Mouse (Mus musculus) stomach, embryonic 14.5 days (tissue): ENCODE results near the gene Rgs9bp. TPM values are rescaled to one million over a fixed set of nuclear protein-coding genes. Genes with fewer than 3 reads are reported as not detected.

Source experiments
- ATAC-seq: fragments of 200-750 bp; cut with Nextera tagmentation; 2 replicates; pipeline ENCODE4 v1.8.0; 2017; ENCODE audit warnings: low read depth, moderate TSS enrichment; ENCODE audit not compliant: insufficient number of reproducible peaks, insufficient read depth, low FRiP score
- H3K27ac ChIP-seq: fragments of 300-500 bp; sonication (generic); 2 replicates; pipeline ENCODE4 v1.5.1; 2014; ENCODE audit warnings: mild to moderate bottlenecking, low read length, moderate library complexity, mixed read lengths
- H3K27me3 ChIP-seq: fragments of 300-500 bp; sonication (generic); 2 replicates; pipeline ENCODE4 v1.6.1; 2014; ENCODE audit warnings: low read length, control low read depth, mixed read lengths; ENCODE audit not compliant: control insufficient read depth, insufficient read depth
- H3K36me3 ChIP-seq: fragments of 300-500 bp; sonication (generic); 2 replicates; pipeline ENCODE4 v1.6.1; 2014; ENCODE audit warnings: mild to moderate bottlenecking, control low read depth, low read length, moderate library complexity, mixed read lengths; ENCODE audit not compliant: control insufficient read depth, insufficient read depth
- H3K4me1 ChIP-seq: fragments of 300-500 bp; sonication (generic); 2 replicates; pipeline ENCODE4 v1.6.1; 2014; ENCODE audit warnings: low read length, control low read depth, mixed read lengths; ENCODE audit not compliant: control insufficient read depth, insufficient read depth
- H3K4me2 ChIP-seq: fragments of 300-500 bp; sonication (generic); replicated peaks from 2 replicates; pipeline ENCODE4 v1.6.1; 2014; ENCODE audit warnings: low read depth, low read length, control low read depth
- H3K4me3 ChIP-seq: fragments of 300-500 bp; sonication (generic); 2 replicates; pipeline ENCODE4 v1.5.1; 2014; ENCODE audit warnings: low read depth, low read length, control low read depth
- H3K9ac ChIP-seq: fragments of 300-500 bp; sonication (generic); replicated peaks from 2 replicates; pipeline ENCODE4 v1.6.1; 2014; ENCODE audit warnings: low read depth, mild to moderate bottlenecking, control low read depth, low read length, moderate library complexity, mixed read lengths
- H3K9me3 ChIP-seq: fragments of 300-500 bp; sonication (generic); 2 replicates; pipeline ENCODE4 v1.6.1; 2016; ENCODE audit warnings: low read depth, low read length, control low read depth; ENCODE audit not compliant: control insufficient read depth
- WGBS: fragments of 180-500 bp; shearing (Covaris S2); extraction: QIAGEN DNeasy Blood & Tissue Kit; methylation state at CpG from one replicate; pipeline ENCODE4 v1.1.7; 2014; 5-methylcytosine and 5-hydroxymethylcytosine counted together
- polyA plus RNA-seq: library from polyadenylated mRNA; unstranded; fragments of >200 nt; fragmentation: Nextera tagmentation; extraction: Ambion mirVana; gene quantifications from 2 replicates; pipeline ENCODE4 v1.2.1, GENCODE M21; 2014

The Rgs9bp gene
- 0.11 and 0.25 TPM in 2 replicates for polyA plus RNA-seq

DNA sequence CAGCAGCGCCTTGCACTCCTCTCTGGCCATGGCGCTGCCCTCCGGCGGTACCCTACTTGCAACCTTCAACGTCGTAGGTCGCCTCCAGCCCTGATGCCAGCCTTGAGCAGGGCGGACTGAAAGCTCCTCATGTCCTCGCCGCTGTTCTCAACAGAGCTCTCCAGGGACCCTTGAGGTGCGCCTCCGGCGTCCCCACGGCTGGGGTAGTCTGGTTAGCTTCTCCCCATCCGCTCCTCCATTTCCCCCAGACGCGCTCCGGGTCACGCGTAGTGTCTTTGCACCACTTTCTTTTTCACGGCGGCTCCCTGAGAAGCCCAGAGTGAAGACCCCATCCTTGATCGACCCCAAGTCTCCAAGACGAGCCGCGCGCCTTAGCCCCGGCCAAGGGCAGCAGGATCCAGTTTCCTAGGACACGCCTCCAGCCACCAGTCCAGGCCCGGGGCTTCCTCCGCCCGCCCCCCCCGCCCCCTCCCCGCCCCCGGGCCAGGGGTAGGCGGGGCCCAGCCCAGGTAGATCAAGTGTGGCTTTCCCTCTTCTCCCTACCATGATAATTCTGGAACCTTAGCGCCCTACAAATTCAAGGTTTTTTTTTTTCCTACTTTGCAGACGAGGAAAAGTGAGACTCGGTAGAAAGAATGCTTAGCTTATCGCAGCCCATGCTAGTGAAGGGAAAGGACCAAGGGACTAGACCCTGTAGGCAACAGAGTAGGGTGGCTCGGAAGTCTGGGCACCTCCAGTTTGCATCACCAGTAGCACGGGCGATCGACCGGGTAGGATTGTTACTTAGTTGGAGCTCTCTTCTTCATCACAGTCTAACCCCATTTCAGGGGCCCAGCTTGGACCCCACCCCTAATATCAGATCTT is at the start of gene Rgs9bp:
TSS of gene Rgs9bp (minus strand) at position 392 of the 864 bp plus-strand sequence.
- no peaks in the 10 kb centered on the region for H3K9me3 ChIP-seq
- peak within 1 kb of the TSS; percentile 100 for H3K4me2 ChIP-seq
- peak within 1 kb of the TSS; percentile 33; the same call in 1 of the 2 replicates for H3K27ac ChIP-seq
- H3K4me3 ChIP-seq = peak within 1 kb of the TSS; percentile 91
- peak; percentile 80 for ATAC-seq
- peaks cover 12% of the 10 kb centered on the region for H3K27me3 ChIP-seq
- H3K9ac ChIP-seq = peak within 1 kb of the TSS; percentile 62
- WGBS = under 1% methylated on average over 45 of the region's 45 CpGs
- no peaks in the 10 kb centered on the region for H3K36me3 ChIP-seq
- H3K4me1 ChIP-seq = peaks cover 20% of the 10 kb centered on the region

DNA sequence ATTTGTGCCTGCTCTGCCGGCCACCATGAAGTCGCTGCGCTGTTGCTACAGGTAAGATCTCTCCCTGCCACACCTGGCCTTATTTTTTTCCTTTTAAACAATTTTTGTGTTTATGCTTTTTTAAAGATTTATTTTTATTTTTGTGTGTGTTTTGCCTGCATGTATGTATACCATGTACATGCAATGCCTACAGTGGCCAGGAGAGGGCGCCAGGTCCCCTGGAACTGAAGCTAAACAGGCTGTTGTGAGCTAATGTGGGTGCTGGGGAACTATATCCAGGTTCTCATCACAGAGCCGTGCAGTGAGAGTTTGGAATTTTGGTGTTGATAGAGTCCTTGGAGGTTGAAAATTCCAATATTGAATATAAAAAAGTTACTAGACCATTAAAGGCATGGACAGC is 43.1 kb upstream of the Rgs9bp start:
- no peaks in the 10 kb centered on the region for H3K27me3 ChIP-seq
- WGBS = 73% methylated on average over 5 of the region's 5 CpGs
- H3K27ac ChIP-seq = no peak overlapping the region

DNA sequence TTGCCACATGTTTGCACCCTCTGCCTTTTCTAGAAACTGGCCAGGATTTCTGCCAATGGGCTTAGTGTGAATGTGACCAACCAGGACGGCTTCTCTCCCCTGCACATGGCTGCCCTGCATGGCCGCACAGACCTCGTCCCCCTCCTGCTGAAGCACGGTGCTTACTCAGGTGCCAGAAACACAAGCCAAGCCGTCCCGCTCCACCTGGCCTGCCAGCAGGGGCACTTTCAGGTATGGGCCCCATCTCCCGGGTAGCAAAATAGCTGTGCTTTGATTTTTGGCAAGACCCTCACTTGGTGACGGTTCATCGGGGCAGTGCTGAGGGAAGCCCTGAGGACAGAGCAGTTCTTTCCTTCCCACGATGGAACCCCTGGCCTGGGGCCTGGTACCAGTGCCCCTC is 42.0 kb upstream of the Rgs9bp start:
- H3K9me3 ChIP-seq = no peaks in the 10 kb centered on the region
- WGBS = 89% methylated on average over 10 of the region's 10 CpGs
- no peak overlapping the region for H3K4me2 ChIP-seq
- no peak overlapping the region for H3K27ac ChIP-seq
- peaks cover 32% of the 10 kb centered on the region for H3K36me3 ChIP-seq
- H3K4me1 ChIP-seq = no peaks in the 10 kb centered on the region
- no peak overlapping the region for H3K4me3 ChIP-seq
- no peaks in the 10 kb centered on the region for H3K27me3 ChIP-seq
- no peak overlapping the region for H3K9ac ChIP-seq
- ATAC-seq = no peak

More for the DNA sequence above, 43.1 kb upstream of the Rgs9bp start:
- no peaks in the 10 kb centered on the region for H3K4me1 ChIP-seq
- no peak overlapping the region for H3K4me2 ChIP-seq
- H3K36me3 ChIP-seq = peaks cover 34% of the 10 kb centered on the region
- ATAC-seq = no peak
- no peak overlapping the region for H3K4me3 ChIP-seq
- H3K9me3 ChIP-seq = no peaks in the 10 kb centered on the region
- no peak overlapping the region for H3K9ac ChIP-seq

DNA sequence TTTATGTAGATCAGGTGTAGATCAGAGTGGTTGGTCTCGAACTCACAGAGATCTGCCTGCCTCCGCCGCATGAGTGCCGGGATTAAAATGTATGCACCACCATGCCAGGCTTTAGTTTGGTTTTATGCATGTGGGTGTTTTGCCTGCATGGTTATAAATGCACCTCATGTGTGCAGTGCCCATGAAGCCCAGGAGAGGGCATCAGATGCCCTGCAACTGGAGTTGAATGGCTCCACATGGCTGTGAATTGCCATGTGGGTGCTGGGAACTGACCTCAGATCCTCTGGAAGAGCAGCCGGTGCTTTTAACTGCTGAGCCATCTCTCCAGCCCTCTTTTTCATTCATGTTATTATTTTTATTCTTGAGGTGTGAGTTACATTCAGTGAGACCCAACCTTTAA is 40.7 kb upstream of the Rgs9bp start:
- Histone ChIP-seq H3K9me3 (no peaks in the 10 kb centered on the region), H3K27me3 (no peaks in the 10 kb centered on the region), H3K4me2 (no peak overlapping the region), H3K9ac (no peak overlapping the region), H3K36me3 (peaks cover 32% of the 10 kb centered on the region), H3K4me3 (no peak overlapping the region), H3K27ac (no peak overlapping the region), H3K4me1 (no peaks in the 10 kb centered on the region)
- WGBS = 97% methylated on average over 5 of the region's 5 CpGs
- no peak for ATAC-seq

DNA sequence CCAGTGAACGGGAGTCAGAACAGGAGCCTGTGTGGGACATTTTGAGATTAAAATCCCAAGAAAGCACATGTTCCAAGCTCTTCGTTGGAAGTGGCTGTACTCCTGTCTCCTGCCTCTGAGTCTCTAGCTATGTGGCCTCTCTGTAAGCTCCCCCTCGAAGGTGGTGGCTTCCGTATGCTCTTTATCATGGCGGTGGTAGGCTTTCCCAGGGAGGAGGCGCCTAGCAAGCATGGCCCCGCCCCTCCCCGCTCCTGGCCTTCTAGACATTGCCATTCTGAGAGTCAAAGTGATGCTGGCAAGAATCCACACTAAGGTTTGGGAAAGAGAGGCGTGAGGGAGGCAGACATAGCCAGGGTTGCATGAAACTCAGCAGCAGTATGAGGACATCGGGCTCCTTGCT is 37.2 kb upstream of the Rgs9bp start:
- WGBS = 92% methylated on average over 10 of the region's 10 CpGs
- Histone ChIP-seq H3K9ac (no peak overlapping the region), H3K27ac (no peak overlapping the region), H3K36me3 (peaks cover 32% of the 10 kb centered on the region), H3K4me2 (no peak overlapping the region), H3K4me1 (no peaks in the 10 kb centered on the region), H3K27me3 (no peaks in the 10 kb centered on the region), H3K4me3 (no peak overlapping the region), H3K9me3 (no peaks in the 10 kb centered on the region)
- no peak for ATAC-seq

DNA sequence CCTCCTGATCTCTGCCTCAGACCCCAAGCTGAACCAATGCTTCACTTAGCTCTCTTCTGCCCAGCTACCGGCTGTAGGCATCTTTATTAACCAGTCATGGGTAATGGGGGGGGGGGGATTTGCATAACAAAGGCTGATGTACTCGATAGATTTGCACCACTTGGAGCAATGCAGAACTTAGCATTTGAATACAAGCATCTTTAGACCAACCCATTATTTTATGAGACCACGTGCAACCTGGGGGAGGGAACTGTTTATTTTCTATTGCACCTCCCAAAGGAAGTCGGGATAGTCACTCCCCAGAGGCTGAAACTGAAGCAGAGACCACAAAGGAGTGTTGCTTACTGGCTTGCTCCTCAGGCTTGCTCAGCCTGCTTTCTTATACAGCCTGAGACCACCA is 32.1 kb upstream of the Rgs9bp start:
- Histone ChIP-seq H3K36me3 (peaks cover 48% of the 10 kb centered on the region), H3K27ac (no peak overlapping the region), H3K4me1 (no peaks in the 10 kb centered on the region), H3K4me3 (no peak overlapping the region), H3K9ac (no peak overlapping the region), H3K4me2 (no peak overlapping the region), H3K27me3 (no peaks in the 10 kb centered on the region), H3K9me3 (no peaks in the 10 kb centered on the region)
- 72% methylated on average over 4 of the region's 4 CpGs for WGBS
- ATAC-seq = no peak

DNA sequence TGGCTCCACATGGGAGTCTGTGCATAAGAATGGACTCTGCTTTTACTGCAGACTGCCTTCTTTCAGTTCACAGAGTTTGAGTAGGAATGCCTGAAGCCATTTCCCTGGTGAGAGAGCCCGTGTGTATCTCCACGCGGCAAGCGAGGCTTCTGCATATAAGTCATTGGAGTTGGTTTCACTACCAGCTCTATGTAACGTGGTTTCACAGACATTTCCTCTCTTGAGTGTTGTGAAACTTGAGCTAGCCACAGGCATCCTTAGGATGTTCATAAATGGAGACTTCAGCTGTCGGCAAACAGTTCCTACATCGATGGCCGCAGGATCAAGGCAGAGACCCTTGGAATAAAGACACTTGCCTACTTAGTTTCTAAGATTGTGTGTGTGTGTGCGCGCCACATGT is 23.9 kb upstream of the Rgs9bp start:
- no peak for ATAC-seq
- H3K36me3 ChIP-seq = peaks cover 45% of the 10 kb centered on the region
- no peak overlapping the region for H3K4me2 ChIP-seq
- no peaks in the 10 kb centered on the region for H3K9me3 ChIP-seq
- no peaks in the 10 kb centered on the region for H3K4me1 ChIP-seq
- WGBS = 95% methylated on average over 10 of the region's 10 CpGs
- no peak overlapping the region for H3K27ac ChIP-seq
- H3K27me3 ChIP-seq = no peaks in the 10 kb centered on the region
- H3K4me3 ChIP-seq = no peak overlapping the region
- no peak overlapping the region for H3K9ac ChIP-seq

DNA sequence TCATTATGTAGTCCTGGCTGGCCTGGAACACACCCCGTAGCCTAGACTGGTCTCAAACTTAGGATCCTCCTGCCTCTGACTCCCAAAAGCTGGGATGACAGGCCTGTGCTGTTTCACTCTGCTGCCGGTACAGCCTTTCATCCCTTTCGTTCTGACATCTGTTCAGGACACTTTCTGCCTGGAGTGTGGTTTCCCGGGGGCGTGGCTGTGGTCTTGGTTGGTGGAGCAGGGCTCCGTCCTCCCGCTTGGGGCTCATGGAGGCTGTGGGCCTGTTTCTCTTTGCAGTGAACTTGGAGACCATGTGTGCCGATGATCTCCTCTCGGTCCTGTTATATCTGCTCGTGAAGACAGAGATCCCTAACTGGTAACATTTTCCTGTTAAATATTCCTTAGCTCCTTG is 21.4 kb upstream of the Rgs9bp start:
- Histone ChIP-seq H3K9ac (no peak overlapping the region), H3K4me1 (no peaks in the 10 kb centered on the region), H3K9me3 (no peaks in the 10 kb centered on the region), H3K4me2 (no peak overlapping the region), H3K27ac (no peak overlapping the region), H3K27me3 (no peaks in the 10 kb centered on the region), H3K36me3 (peaks cover 51% of the 10 kb centered on the region), H3K4me3 (no peak overlapping the region)
- 90% methylated on average over 10 of the region's 10 CpGs for WGBS
- no peak for ATAC-seq
